Mouse (Mus musculus): ENCODE measurements around the gene Kcnn3.

Kcnn3 gene

DNA sequence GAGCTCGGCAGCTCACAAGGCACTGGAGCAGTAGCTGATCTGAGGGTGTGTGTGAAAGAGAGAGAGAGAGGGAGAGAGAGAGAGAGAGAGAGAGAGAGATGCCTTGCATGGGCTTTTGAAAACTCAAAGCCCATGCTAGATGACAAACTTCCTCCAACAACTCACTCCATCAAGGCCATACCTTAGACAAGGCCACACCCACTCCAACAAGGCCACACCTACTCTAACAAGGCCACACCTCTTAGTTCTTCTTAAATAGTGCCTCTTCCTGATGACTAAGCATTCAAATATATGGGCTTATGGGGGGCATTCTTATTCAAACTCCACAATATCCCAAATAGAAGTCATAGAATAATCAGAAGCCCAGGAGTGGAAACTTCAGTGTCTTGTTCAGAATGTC is 49.1 kb downstream of the Kcnn3 start:
- no peak for DNase-seq

DNA sequence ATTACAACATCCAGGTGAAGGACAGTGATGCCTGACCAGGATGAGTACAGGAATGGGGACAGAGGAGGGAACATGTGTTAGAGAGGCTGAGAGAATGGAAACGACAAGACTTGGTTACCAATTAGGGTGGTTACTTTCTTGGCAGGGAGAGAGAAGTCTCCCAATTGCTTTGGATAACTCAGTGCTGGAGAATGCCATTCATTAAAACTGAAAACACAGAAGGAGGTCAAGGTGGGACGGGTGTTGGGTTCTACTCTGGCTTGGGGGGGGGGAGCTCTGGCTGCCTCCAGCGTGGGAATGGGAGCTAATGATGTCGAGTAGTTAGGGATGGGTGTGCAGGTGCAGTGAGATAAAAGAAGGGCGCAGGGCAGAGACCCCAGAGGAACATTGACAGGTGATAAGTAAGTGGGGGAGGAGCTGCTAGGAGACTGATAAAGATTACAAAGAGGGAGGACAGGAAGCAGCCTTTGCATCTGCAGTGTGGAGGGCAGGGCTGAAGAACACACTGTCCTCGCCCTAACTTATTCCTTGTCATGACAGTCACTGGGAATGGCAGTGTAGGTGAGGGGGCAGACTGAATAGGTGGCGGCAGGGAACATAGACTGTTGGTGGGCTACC is 49.9 kb downstream of the Kcnn3 start:
- DNase-seq, result no peak

DNA sequence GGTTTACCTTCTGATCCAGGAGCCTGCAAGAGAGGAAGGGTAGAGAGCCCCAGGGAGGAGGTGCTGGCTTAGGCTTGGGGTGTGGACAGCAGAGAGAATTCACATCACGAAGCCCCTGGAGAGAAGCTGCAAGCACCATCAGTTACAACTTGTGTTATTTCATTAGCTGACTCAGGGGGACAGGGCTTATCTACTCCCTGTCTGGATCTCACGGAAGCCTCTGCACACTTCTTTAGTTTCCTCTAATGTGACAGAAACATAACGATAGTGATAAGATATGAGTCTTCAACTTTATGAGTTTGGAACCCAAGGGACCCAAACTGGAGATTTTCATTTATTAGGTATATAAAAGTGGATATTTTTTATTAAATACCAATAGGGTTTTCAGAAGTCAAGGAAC is 50.4 kb downstream of the Kcnn3 start:
- DNase-seq, result no peak

DNA sequence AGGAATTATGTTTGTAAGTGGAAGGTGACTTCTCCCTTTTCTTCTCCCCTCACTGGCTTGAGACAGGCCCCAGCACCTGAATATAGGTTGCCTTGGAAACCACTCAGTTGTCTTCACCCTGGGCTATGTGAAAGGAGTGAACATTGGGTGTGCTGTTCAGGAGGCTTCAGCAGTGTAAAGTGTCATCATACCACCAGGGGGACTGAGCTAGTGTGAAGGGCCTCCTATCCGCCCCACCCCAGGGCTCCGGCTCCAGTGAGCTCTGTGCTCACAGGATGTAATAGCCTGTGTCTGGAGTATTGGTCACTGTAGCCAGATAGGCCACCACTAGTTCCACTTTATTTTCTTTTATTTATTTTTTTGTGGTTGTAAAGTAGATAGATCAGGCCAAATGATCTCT is 54.3 kb downstream of the Kcnn3 start:
- peak; percentile 35 for DNase-seq

DNA sequence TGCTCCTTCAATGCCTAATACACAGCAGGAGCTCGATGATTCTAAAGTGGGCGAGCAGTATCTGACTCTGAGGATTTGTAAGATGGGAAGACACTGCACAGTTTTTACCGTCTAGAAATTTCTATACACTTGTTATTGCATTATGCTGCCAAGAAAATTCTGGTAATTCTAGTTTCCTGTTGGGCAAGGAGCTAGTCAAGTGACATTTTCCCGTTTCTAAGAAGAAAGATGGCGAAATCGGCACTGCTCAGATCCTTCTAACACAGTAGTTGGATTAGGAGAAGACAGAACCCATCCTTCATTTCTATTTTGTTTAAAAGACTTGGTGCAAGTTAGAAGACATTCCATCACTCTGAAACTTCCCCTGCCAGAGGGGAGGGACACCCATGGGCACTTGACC is 56.4 kb downstream of the Kcnn3 start:
- no peak for DNase-seq

DNA sequence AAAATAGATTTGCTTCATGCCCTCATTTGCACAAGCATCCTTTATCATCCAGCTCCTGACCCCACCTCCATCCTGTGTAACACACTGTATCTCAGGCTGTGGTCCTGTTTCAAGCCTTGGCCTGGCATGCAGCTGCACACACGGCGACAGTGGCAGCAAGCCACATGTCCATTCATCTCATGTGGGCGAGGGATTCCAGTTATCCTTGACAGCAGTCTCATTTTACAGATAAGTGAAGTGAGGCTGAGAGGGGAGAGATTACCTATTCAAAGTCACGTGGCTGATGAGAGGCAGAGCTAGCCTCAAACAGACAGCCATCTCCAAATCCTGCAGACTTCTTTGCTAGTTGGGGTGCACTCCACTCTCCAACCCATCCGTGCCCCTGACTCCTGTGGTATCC is 57.2 kb downstream of the Kcnn3 start:
- DNase-seq, result no peak

DNA sequence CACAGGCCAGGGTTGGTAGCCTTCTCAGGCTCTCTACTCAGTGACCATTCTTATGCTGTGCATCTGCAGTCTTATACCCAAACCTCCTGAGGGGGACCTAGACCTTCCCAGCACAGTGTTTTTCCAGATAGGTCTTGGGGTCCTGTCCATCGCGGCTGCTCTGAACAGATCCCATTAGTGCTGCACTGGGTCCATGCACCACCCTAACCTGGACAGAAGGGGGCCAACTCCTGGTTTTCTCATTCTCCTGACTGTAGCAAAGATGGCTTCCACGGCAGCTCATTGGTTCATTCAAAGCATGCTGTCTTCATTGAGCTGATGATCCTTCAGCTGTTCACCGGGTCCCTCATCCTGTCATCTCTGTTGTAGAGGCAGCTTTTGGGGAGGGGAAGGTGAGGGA is 58.1 kb downstream of the Kcnn3 start:
- DNase-seq, result no peak

DNA sequence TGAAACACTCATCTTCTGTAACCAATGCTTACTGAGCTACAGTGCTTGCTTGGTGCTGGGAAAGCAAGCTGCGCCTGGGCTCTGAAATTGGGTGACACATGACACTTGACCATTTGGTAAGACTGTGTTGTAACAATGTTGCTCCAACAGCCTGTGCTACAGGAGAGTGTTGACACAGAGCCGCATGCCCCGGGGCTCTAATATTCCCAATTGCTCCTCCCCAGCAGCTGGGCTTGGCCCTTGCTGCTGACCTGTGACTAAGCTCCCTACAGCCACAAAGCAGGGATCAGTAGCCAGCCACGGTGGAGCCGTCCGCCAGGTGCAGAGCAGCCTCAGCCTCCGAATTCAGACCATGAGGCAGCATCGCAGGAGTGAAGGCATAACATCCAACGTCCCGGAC is 58.8 kb downstream of the Kcnn3 start:
- no peak for DNase-seq

DNA sequence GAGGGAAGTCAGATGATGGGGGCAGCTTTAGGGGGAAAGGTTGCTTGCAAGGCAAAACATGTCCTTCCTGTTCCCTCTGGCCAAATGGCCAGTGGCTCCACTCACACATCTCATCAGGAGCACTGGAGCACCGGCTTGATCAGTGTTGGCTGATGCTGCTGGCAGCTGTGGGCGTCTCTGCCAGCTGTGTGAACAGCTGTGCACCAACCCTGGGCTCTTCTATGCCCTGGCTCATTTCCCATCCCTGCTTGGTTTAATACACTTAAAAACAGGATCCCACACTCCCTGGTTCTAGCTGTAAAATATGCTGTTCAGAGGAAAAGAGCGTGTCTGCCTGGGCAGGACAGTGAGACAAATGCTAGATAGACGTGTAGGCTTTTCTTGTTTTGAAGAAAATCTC is 64.3 kb downstream of the Kcnn3 start:
- DNase-seq, result no peak

DNA sequence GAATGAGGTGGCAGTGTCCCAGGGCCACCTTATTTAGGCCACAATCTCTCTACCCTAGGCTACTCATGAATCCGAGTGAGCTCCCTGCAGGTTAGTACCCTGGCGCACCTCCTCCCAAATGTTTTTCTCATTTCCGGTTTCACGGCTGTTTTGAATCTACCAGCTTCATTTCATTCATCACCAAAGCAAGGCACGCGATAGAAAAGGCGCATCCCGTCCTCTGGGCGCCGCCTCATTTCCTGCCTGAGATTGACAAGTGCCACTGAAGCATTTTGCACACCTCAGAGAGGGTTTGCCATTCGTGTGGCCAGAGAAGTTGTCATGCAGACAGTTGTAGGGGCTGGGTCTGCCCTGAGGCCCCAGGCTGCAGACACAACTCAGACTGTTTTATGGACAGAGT is 68.5 kb downstream of the Kcnn3 start:
- DNase-seq, result no peak

DNA sequence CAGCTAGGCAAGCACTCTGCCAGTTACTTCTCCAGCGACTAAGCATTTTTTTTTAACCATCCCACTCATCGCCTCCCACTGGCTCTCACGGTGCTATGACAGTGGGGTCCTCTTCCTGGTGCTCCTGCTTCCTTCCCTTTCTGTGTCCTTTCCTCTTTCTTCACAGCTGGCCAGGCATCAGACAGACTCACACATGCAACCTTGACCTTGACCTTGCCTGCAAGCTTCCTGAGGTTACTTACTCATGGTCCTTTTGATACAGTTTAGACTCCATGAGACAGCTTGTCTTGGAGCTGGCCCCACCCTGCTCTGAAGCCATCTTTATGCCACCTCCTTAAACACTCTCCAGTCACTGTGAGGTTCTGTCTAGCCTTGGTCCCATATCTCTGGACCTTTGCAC is 69.4 kb downstream of the Kcnn3 start:
- no peak for DNase-seq

DNA sequence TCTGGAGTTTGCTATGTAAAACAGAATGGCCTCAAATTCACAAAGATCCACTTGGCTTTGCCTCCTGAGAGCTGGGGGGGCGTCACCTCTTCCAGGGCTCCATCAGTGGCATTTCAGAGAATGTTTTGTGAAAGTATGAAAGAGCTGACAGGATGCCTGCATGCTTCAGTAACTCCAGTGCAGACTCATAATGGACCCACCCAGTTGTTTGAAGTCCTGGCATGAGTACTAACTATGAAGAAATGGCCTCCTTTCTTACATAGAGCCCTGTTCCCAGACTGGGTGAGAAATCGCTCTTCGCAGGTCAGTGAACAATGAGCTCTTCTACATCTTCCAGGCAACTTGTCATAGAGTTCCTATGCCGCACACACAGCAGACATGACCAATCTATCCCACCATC is 70.4 kb downstream of the Kcnn3 start:
- DNase-seq, result no peak

DNA sequence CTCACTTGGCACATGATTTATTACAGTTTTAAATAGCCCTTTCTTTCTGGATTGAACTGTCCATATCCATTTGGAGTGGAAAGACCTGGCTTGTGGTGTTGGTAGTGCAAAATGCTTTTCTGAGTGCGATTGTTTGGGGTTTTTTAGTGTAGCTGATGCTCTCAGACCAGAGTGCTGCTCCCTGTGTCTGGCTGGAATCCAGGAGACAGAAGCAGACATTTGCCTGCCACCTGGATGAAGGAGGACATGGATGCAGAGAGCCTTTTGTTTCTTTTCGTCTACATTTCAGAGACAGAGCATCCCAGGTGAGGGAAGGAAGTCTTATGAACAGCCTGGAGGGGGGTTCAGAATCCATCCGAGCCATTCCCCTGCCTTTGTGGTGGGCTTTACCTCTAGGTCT is 71.5 kb downstream of the Kcnn3 start:
- no peak for DNase-seq

DNA sequence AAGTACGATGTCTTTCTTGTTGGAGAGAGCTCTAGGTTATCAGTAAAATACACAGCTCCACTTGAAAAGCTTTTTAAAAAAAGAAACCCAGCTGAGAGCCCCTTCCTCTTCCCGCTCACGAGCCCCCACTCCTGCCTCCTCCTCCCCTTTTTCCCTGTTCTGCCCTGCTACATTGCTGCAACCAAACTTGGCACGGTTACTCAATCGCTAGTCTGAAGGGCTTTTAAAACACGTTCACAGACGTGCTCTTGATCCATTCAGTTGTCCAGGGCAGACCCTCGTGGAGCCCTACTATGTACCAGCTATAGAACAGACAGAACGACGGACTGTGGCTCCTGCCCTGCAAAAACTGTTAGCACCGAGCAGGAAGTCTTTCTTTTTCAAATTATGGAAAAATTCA is 72.8 kb downstream of the Kcnn3 start:
- no peak for DNase-seq

DNA sequence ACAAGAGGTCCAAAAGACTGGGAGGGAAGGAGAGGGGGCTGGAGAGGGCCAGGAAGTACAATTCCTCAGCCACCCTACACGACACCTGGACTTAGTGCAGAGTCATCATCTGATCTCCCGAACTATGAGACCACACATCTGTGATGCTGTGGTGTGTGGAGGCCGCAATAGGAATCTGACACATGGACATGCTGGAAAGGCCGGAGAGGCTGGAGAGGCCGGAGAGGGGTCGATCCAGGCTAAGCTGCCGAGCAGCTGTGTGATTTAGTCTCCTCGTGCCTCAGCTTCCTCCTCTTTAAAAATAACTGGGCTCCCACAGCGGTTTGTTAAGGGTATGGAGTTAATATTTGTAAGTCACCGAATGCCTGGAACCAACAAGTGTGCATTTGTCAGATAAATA is 73.6 kb downstream of the Kcnn3 start:
- DNase-seq, result no peak

DNA sequence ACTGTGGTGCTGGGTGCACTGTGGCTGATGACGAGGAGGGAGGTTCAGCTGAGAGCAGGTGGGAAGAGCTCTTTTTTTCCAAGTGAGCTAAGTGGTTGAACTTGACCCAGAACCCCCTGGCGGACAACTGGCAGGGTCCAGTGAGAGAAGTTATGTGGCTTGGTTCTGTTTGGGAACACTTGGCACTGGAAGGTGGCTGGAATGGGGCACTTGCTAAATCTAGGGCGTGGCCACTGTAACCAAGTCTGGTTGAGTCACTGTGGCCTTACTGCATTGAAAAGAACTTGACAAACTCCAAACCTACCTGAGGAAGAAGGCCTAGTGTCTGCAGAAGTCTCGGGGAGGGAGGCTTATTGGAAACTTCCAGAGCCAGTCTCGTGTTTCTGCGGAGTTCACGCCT is 78.4 kb downstream of the Kcnn3 start:
- DNase-seq, result no peak

DNA sequence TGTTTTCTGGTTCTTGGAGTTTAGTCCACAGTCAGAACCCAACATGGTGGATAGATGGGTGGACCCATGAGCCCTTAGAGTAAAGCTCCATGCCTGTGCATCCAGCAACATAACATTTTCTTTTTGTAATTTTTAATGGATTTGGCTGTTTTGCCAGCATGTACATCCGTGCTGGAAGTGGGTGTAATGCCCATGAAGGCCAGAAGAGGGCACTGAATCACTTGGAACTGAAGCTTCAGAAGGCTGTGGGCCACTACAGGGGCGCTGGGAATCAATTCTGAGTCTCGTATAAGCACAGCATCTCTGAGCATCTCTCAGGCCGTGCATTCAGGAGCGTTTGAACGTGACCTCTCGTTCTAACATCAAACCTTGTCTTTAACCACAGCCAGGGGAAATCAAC is 79.0 kb downstream of the Kcnn3 start:
- DNase-seq, result no peak

DNA sequence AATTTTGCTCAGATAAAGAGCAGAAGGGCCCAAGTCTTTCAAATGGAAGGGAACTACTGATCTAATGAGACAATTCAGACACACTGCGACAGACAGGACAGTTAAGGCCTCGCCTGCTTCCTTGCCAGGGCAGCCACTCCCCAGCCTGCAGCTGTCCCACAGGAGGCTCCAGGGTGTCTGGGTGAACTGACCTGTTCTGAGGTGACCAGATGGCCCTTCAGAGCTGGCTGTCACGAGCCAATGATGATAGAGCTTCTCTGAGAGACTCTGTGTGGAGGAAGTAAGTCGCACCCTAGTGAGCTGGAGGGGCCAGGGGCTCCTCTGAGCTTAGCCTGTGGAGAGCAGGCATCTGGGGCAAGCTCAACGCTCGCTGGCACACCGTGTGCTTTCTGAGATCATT is 81.1 kb downstream of the Kcnn3 start:
- peak; percentile 48 for DNase-seq

DNA sequence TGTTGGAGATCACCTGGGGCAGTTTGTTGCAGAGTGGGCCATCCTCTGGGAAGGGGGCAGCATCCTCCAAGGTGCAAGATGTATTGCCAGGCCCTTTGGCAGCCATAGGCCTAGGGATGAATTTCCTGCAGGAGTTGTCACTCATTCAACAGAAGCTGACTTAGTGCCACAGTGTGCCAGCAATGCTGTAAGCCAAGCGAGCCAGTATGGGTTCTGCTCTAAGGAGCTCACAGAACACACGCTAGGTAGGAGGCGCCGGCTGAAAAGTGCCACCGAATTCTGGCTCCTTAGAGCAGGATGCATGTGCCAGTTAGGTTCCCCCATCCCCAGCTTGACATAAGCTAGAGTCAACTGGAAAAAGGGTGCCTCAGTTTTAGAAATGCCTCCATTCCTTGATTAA is 83.3 kb downstream of the Kcnn3 start:
- DNase-seq, result no peak

DNA sequence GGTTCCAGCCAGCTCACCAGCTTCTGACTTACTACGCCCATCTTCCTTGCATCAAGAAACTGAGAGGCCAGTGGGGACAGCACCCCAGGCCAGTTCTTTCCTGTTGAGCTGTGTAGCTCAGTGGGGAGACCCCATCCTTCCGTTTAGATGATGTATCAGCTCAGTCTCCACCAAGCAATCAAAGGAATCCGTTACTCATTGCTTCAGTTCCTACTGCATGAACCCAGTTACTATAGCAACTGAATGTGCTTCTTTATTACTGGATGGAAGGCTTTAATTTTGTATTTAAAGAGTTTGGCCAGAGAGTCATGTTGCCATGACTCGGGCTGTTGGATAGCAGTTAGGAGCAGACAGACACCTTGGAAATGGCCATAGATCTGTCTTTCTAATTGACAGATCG is 85.3 kb downstream of the Kcnn3 start:
- no peak for DNase-seq

DNA sequence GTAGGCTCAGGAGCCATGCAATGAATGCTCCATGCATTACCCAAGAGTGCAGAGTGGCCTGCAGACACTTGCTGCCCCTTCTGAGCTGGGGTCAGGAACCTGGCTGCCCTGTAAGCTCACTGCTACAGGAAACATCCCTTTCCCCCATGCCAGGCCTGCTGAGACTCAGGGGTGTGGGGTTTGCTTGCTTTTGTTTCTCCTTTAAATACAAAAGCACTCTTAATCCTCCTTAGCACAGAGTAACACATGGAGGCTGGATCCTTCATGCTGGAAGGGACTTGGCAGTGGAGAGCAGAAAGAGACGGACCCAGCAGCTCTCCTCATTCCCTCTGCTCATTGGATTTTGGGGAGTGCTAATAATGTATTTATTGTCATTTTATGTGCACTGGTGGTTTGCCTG is 87.4 kb downstream of the Kcnn3 start:
- DNase-seq, result peak; percentile 72

DNA sequence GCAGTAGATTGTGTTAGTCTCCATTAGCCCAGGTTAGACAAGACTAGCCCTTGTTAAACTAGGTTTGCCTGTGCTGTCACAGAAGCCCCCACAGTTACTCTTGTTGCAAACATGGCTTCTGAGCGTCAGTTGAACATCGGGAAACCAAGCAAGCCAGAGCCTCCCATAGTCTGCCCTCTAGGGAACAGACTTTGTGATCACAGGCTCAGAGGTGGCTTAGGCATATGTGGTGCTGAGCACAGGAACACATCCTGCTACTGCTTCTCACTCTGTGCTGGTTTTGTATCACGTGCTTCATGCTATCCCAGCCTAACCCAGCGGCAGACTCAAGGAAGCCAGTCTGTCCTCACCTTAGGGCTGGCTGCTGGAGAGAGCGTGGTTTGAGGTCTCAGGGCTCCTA is 92.1 kb downstream of the Kcnn3 start:
- DNase-seq, result no peak

DNA sequence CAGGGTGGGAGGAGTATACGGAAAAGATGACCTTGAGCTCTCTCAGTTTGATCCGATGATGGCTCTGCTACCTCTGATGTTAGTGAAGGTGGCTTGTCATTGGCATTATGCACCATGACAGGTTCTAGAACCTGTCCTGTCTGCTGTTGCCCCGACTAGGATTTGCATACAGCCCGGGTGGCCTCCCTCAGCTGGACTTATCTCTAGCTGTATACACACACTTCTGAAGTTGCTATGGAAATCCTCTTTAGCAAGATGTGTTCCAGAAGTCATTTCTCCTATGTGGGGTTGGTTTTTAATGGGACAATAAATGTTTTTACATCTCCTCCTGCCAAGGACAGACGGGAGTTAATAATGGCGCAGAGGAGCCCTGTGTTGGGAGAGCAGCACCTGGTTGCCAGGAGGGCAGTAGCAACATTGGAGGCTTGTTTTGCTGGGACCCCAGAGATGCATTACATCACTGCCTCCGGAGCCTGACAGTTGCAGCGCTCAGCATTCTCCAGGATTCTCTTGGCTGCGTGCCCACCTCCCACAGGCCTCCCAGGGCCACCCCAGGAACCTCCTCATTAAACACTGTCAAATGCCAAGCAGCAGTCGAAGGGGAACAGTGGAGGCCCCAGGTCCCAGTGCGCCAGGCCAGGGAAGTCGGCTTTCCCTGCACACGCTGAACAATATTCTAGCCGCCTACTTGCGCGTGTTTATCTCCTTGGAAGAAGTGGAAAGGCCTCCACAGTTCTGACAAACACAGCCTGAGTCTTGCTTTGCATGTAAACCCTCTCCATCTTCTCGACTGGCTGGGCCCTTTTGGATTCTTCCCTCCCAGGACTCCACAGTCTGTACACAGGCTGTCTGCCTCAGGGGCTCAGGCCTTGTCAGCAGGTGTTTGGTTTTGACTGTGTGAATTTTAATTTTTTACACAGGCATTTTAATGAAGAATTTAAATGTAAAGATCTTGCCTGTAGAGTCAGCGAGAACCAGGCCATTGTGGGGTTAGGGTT is 93.9 kb downstream of the Kcnn3 start:
- peak; percentile 94 for DNase-seq

DNA sequence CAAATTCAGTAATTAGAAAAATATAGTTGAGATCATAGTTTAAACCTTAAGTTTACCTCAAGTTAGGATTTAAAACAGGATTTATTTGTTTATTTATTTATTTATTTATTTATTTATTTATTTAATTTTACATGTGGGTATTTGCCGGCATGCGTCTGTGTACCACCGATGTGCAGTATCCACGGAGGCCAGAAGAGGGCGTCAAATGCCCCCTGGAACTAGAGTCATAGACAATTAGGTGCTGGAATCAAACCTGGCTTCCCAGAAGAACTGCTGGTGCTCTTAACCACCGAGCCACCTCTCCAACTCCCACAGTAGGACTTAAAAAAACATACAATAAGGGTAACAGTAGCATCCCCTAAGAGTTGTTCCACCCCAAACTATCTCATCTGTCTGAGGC is 96.9 kb downstream of the Kcnn3 start:
- DNase-seq, result no peak

DNA sequence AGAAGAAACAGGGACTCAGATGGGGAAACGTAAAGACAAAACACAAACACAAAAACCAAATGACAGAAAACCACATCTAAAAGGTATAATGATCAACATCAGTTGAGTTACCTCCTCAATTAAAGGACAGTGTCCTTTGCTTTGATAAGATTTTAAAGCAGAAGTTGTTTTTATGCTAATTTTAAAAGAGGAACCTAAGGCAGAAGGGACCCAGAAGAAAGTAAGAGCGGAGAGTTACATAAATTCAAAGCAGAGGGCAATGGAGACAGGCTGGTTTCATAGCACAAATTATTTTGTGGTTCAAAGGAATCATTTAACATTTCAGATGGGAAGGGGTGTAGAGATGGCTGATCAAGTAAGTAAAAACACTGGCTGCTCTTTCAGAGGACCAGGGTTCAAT is 97.4 kb downstream of the Kcnn3 start:
- no peak for DNase-seq
